Mouse (Mus musculus): ENCODE data around the gene Hist1h4c. TPM values are rescaled to one million over a fixed set of nuclear protein-coding genes. Genes with fewer than 3 reads are reported as not detected.

Hist1h4c gene
- polyA plus RNA-seq, 1 experiment from 2014 or later = 2.3 TPM

Small RNA genes lying within 50 kb of the gene (microRNA-seq; reads per million reads assigned to microRNA genes)
- gene Gm44314 = not detected
- not detected for gene Gm44350

Other genes starting within 250 kb of the Hist1h4c start
- gene Btn1a1, start 232.6 kb downstream of the Hist1h4c start, polyA plus RNA-seq (2015; fragmentation: Nextera tagmentation; extraction: Ambion mirVana) = 0.17 TPM in 1 of 2 replicates, not detected in the other
- 0.06 and 0.08 TPM in 2 replicates for gene Btn2a2, start 209.6 kb downstream of the Hist1h4c start, polyA plus RNA-seq (2015; fragmentation: Nextera tagmentation; extraction: Ambion mirVana)
- 1.7 and 2.7 TPM in 2 replicates for gene Hist1h4h, start 167.4 kb downstream of the Hist1h4c start, polyA plus RNA-seq (2015; fragmentation: Nextera tagmentation; extraction: Ambion mirVana)
- 0.82 and 2.1 TPM in 2 replicates for gene Hist1h2af, start 164.5 kb downstream of the Hist1h4c start, polyA plus RNA-seq (2015; fragmentation: Nextera tagmentation; extraction: Ambion mirVana)
- gene Hist1h3g, start 163.0 kb downstream of the Hist1h4c start, polyA plus RNA-seq (2015; fragmentation: Nextera tagmentation; extraction: Ambion mirVana) = 0.85 and 1.2 TPM in 2 replicates
- gene Hist1h2bh, start 155.1 kb downstream of the Hist1h4c start, polyA plus RNA-seq (2015; fragmentation: Nextera tagmentation; extraction: Ambion mirVana) = 0.17 and 0.19 TPM in 2 replicates
- 0.21 and 0.62 TPM in 2 replicates for gene Hist1h3f, start 154.4 kb downstream of the Hist1h4c start, polyA plus RNA-seq (2015; fragmentation: Nextera tagmentation; extraction: Ambion mirVana)
- not detected in 2 replicates for gene Hist1h4f, start 146.8 kb downstream of the Hist1h4c start, polyA plus RNA-seq (2015; fragmentation: Nextera tagmentation; extraction: Ambion mirVana)
- 0.10 and 0.12 TPM in 2 replicates for gene Hist1h1d, start 145.2 kb downstream of the Hist1h4c start, polyA plus RNA-seq (2015; fragmentation: Nextera tagmentation; extraction: Ambion mirVana)
- gene Hist1h3e, start 136.1 kb downstream of the Hist1h4c start, polyA plus RNA-seq (2015; fragmentation: Nextera tagmentation; extraction: Ambion mirVana) = 1.5 and 2.0 TPM in 2 replicates
- 15.9 and 27.4 TPM in 2 replicates for gene Hist1h2ae, start 127.2 kb downstream of the Hist1h4c start, polyA plus RNA-seq (2015; fragmentation: Nextera tagmentation; extraction: Ambion mirVana)
- 2.5 and 3.1 TPM in 2 replicates for gene Hist1h2bg, start 127.1 kb downstream of the Hist1h4c start, polyA plus RNA-seq (2015; fragmentation: Nextera tagmentation; extraction: Ambion mirVana)
- gene Hist1h2bf, start 124.3 kb downstream of the Hist1h4c start, polyA plus RNA-seq (2015; fragmentation: Nextera tagmentation; extraction: Ambion mirVana) = 0.76 and 2.0 TPM in 2 replicates
- gene Hist1h2ad, start 124.1 kb downstream of the Hist1h4c start, polyA plus RNA-seq (2015; fragmentation: Nextera tagmentation; extraction: Ambion mirVana) = not detected in 2 replicates
- 1.2 and 2.0 TPM in 2 replicates for gene Hist1h3d, start 122.7 kb downstream of the Hist1h4c start, polyA plus RNA-seq (2015; fragmentation: Nextera tagmentation; extraction: Ambion mirVana)
- gene Hist1h4d, start 116.9 kb downstream of the Hist1h4c start, polyA plus RNA-seq (2015; fragmentation: Nextera tagmentation; extraction: Ambion mirVana) = 35.1 and 51.2 TPM in 2 replicates
- 1.5 and 1.7 TPM in 2 replicates for gene Hist1h2be, start 77.3 kb downstream of the Hist1h4c start, polyA plus RNA-seq (2015; fragmentation: Nextera tagmentation; extraction: Ambion mirVana)
- gene Hist1h1e, start 75.9 kb downstream of the Hist1h4c start, polyA plus RNA-seq (2015; fragmentation: Nextera tagmentation; extraction: Ambion mirVana) = 4.8 and 8.8 TPM in 2 replicates
- gene Hist1h2ac, start 14.5 kb downstream of the Hist1h4c start, polyA plus RNA-seq (2015; fragmentation: Nextera tagmentation; extraction: Ambion mirVana) = 0.34 and 0.38 TPM in 2 replicates
- 19.3 and 25.4 TPM in 2 replicates for gene Hist1h2bc, start 14.3 kb downstream of the Hist1h4c start, polyA plus RNA-seq (2015; fragmentation: Nextera tagmentation; extraction: Ambion mirVana)
- gene Hist1h1t, start 2.6 kb downstream of the Hist1h4c start, polyA plus RNA-seq (2015; fragmentation: Nextera tagmentation; extraction: Ambion mirVana) = not detected in 2 replicates
- gene Hfe, start 12.4 kb upstream of the Hist1h4c start, polyA plus RNA-seq (2015; fragmentation: Nextera tagmentation; extraction: Ambion mirVana) = 4.5 and 5.1 TPM in 2 replicates
- 7.7 and 10.4 TPM in 2 replicates for gene Hist1h1c, start 40.4 kb upstream of the Hist1h4c start, polyA plus RNA-seq (2015; fragmentation: Nextera tagmentation; extraction: Ambion mirVana)
- 1.1 and 1.6 TPM in 2 replicates for gene Hist1h3c, start 47.1 kb upstream of the Hist1h4c start, polyA plus RNA-seq (2015; fragmentation: Nextera tagmentation; extraction: Ambion mirVana)
- gene Hist1h2bb, start 48.3 kb upstream of the Hist1h4c start, polyA plus RNA-seq (2015; fragmentation: Nextera tagmentation; extraction: Ambion mirVana) = 0.54 TPM in 1 of 2 replicates, not detected in the other
- gene Hist1h2ab, start 52.7 kb upstream of the Hist1h4c start, polyA plus RNA-seq (2015; fragmentation: Nextera tagmentation; extraction: Ambion mirVana) = 7.4 and 9.8 TPM in 2 replicates
- 1.8 and 3.1 TPM in 2 replicates for gene Hist1h3b, start 53.8 kb upstream of the Hist1h4c start, polyA plus RNA-seq (2015; fragmentation: Nextera tagmentation; extraction: Ambion mirVana)
- 1.1 and 1.9 TPM in 2 replicates for gene Hist1h4b, start 58.6 kb upstream of the Hist1h4c start, polyA plus RNA-seq (2015; fragmentation: Nextera tagmentation; extraction: Ambion mirVana)
- 0.32 and 0.51 TPM in 2 replicates for gene Hist1h4a, start 62.8 kb upstream of the Hist1h4c start, polyA plus RNA-seq (2015; fragmentation: Nextera tagmentation; extraction: Ambion mirVana)
- gene Hist1h3a, start 63.9 kb upstream of the Hist1h4c start, polyA plus RNA-seq (2015; fragmentation: Nextera tagmentation; extraction: Ambion mirVana) = 0.35 and 2.4 TPM in 2 replicates
- 0.75 and 0.84 TPM in 2 replicates for gene Hist1h1a, start 65.2 kb upstream of the Hist1h4c start, polyA plus RNA-seq (2015; fragmentation: Nextera tagmentation; extraction: Ambion mirVana)
- 0.10 TPM in 1 of 2 replicates, not detected in the other for gene Trim38, start 71.5 kb upstream of the Hist1h4c start, polyA plus RNA-seq (2015; fragmentation: Nextera tagmentation; extraction: Ambion mirVana)
- not detected in 2 replicates for gene Slc17a2, start 108.5 kb upstream of the Hist1h4c start, polyA plus RNA-seq (2015; fragmentation: Nextera tagmentation; extraction: Ambion mirVana)
- not detected in 2 replicates for gene Slc17a3, start 141.0 kb upstream of the Hist1h4c start, polyA plus RNA-seq (2015; fragmentation: Nextera tagmentation; extraction: Ambion mirVana)
- gene Slc17a1, start 169.3 kb upstream of the Hist1h4c start, polyA plus RNA-seq (2015; fragmentation: Nextera tagmentation; extraction: Ambion mirVana) = not detected in 2 replicates
- gene Slc17a4, start 216.6 kb upstream of the Hist1h4c start, polyA plus RNA-seq (2015; fragmentation: Nextera tagmentation; extraction: Ambion mirVana) = not detected in 2 replicates
- not detected in 2 replicates for gene Hist1h2ba, start 235.7 kb upstream of the Hist1h4c start, polyA plus RNA-seq (2015; fragmentation: Nextera tagmentation; extraction: Ambion mirVana)
- gene Hist1h2aa, start 236.0 kb upstream of the Hist1h4c start, polyA plus RNA-seq (2015; fragmentation: Nextera tagmentation; extraction: Ambion mirVana) = not detected in 2 replicates

All from hindbrain, embryonic 15.5 days (tissue).